Mouse (Mus musculus) large intestine, adult 2 months (tissue): ENCODE results near the gene Gm21885. TPM values are rescaled to one million over a fixed set of nuclear protein-coding genes. Genes with fewer than 3 reads are reported as not detected.

Experiments used
- DNase-seq: peaks from one replicate; pipeline ENCODE4 v3.0.0-alpha.2; 2012; ENCODE audit warnings: low read depth, low spot score
- WGBS: fragments of 180-500 bp; shearing (Covaris S2); methylation state at CpG from one replicate; pipeline ENCODE4 v1.1.7; 2018; 5-methylcytosine and 5-hydroxymethylcytosine counted together
- polyA plus RNA-seq: library from polyadenylated mRNA; depleted of rRNA; stranded (reverse); fragments of >200 nt; gene quantifications from 2 replicates; pipeline ENCODE4 v1.2.3, GENCODE M21; 2012; rRNA removed

Gene Gm21885
- polyA plus RNA-seq, result 13.1 and 20.3 TPM in 2 replicates

GRCm38 (mm10) chr11:94281199-94282181, at the start of gene Gm21885:
Gm21885 (plus strand) TSS chr11:94281873.
- peak; percentile 51 for DNase-seq
- 27% methylated on average over 11 of the region's 11 CpGs for WGBS

GRCm38 (mm10) chr11:94233405-94233804, 48.3 kb upstream of the Gm21885 start:
- DNase-seq, result no peak
- 80% methylated on average over 6 of the region's 6 CpGs for WGBS

GRCm38 (mm10) chr11:94234380-94234779, 47.3 kb upstream of the Gm21885 start:
- no peak for DNase-seq
- WGBS, result 86% methylated on average over 12 of the region's 12 CpGs

- 89% methylated on average over 8 of the region's 8 CpGs for WGBS
- no peak for DNase-seq
These were observed 46.8 kb upstream of the Gm21885 start for GRCm38 (mm10) chr11:94234857-94235256.

- DNase-seq, result no peak
- 41% methylated on average over 3 of the region's 3 CpGs for WGBS
These were observed 45.6 kb upstream of the Gm21885 start for GRCm38 (mm10) chr11:94236074-94236473.

- DNase-seq, result no peak
- 91% methylated on average over 8 of the region's 8 CpGs for WGBS
These were observed 42.9 kb upstream of the Gm21885 start for GRCm38 (mm10) chr11:94238786-94239185.

GRCm38 (mm10) chr11:94239706-94240105, 42.0 kb upstream of the Gm21885 start:
- 61% methylated on average over 9 of the region's 9 CpGs for WGBS
- no peak for DNase-seq

GRCm38 (mm10) chr11:94242760-94243421, 38.8 kb upstream of the Gm21885 start:
- WGBS, result 38% methylated on average over 29 of the region's 29 CpGs
- no peak for DNase-seq

GRCm38 (mm10) chr11:94243422-94244180, 38.1 kb upstream of the Gm21885 start:
- WGBS, result 69% methylated on average over 15 of the region's 15 CpGs
- DNase-seq, result no peak

GRCm38 (mm10) chr11:94244385-94244784, 37.3 kb upstream of the Gm21885 start:
- 37% methylated on average over 9 of the region's 9 CpGs for WGBS

GRCm38 (mm10) chr11:94245955-94246788, 35.5 kb upstream of the Gm21885 start, which contains the start of gene Wfikkn2:
Wfikkn2 (minus strand) TSS chr11:94246005.
- DNase-seq, result no peak
- 52% methylated on average over 17 of the region's 17 CpGs for WGBS

More at GRCm38 (mm10) chr11:94244385-94244784, 37.3 kb upstream of the Gm21885 start:
- DNase-seq, result no peak

GRCm38 (mm10) chr11:94246789-94247061, 34.9 kb upstream of the Gm21885 start:
- DNase-seq, result no peak
- WGBS, result 33% methylated on average over 8 of the region's 8 CpGs

- DNase-seq, result no peak
- WGBS, result 78% methylated on average over 9 of the region's 9 CpGs
These were observed 28.5 kb upstream of the Gm21885 start for GRCm38 (mm10) chr11:94253156-94253555.

- WGBS, result 77% methylated on average over 10 of the region's 10 CpGs
These were observed 28.0 kb upstream of the Gm21885 start for GRCm38 (mm10) chr11:94253691-94254090.

GRCm38 (mm10) chr11:94255733-94256132, 25.9 kb upstream of the Gm21885 start:
- DNase-seq, result no peak
- 77% methylated on average over 5 of the region's 5 CpGs for WGBS

More at GRCm38 (mm10) chr11:94253691-94254090, 28.0 kb upstream of the Gm21885 start:
- DNase-seq, result no peak

- 68% methylated on average over 14 of the region's 14 CpGs for WGBS
- no peak for DNase-seq
These were observed 23.7 kb upstream of the Gm21885 start for GRCm38 (mm10) chr11:94257987-94258386.

- DNase-seq, result no peak
- 62% methylated on average over 4 of the region's 4 CpGs for WGBS
These were observed 21.9 kb upstream of the Gm21885 start for GRCm38 (mm10) chr11:94259814-94260213.

- 67% methylated on average over 6 of the region's 6 CpGs for WGBS
- DNase-seq, result no peak
These were observed 19.9 kb upstream of the Gm21885 start for GRCm38 (mm10) chr11:94261585-94262370.
